Mouse (Mus musculus) cerebellum, postnatal 36 days (tissue): ENCODE results near the gene Clec12a.

Source experiments
- DNase-seq, 2 experiments: peaks; one replicate each; pipeline ENCODE4 v3.0.0; 2021 to 2022; ENCODE audit warnings: mixed read lengths in 2 of 2

Clec12a gene

DNA sequence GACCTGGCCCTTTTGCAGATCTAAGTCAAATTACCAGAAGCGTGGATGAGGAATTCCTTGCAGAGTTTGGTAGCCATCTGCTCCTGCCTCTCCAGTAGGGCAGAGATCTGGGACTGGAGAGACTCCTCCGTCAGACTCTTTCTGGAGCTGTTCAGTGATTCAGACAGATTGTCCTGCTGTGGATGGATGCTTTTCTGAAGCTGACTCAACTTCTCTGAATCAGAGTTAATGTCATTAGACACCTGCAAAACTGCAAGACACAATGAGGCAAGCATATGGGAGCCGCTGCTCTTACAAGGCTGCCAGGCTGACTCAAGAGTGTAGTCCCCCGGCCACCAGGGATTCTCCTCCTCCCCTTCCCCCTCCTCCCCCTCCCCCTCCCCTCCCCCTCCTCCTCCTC, 38.0 kb downstream of the Clec12a start:
- DNase-seq = no peak

DNA sequence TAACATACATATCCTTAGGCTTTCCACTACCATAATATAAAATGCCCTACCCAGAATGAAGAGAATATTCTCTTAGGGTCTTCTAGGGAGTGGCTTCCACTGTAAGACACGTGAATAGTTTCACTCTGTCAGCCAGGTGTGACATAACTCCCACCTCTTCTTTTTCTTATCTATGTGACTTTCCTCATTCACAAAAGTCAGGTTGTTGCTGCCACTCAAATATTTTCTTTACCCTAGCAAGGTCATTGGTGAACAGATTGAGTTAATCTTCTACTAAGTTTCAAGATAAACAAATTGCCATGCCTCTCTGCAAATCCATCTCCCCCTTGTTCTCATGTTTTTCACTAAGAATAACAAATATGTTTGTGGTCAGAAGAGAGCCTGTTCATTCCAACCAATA, 39.2 kb downstream of the Clec12a start:
- DNase-seq = no peak

DNA sequence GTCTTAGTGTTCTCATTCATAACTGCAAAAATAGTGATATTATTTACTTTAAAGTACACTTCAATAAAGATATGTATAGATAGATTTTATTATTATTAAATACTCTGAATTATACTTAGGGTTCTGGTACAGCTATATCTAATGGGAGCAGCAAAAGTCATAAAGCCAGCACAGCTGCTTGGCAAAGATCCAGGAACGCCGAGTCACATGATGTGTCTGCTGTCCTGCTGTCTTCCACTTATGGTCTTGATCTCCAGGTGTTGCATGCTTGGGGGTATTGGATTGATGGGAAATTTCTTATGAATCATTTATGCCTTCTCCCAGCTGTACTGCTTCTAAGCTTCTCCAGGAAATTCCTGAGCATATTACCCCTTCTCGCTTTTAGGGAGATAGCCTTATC, 41.0 kb downstream of the Clec12a start:
- DNase-seq = no peak

DNA sequence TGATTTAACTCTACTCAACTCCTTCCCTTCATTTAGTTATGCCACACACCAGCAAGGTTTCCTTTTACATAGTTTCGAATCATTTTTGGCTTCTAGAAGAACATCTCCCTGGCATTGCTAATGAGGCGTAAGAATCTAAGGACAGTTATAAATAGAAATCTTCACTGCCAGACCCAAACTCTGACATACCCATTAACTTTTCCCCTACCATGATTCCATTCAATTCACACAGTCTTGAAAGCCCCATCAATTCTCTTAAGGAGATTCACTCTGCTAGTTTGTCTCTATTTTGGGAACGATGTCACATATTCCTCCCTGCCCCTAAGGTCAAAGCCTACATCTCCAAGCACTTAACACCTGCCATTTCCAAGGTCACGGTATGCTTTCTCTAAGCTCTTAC, 42.5 kb downstream of the Clec12a start:
- DNase-seq = no peak

DNA sequence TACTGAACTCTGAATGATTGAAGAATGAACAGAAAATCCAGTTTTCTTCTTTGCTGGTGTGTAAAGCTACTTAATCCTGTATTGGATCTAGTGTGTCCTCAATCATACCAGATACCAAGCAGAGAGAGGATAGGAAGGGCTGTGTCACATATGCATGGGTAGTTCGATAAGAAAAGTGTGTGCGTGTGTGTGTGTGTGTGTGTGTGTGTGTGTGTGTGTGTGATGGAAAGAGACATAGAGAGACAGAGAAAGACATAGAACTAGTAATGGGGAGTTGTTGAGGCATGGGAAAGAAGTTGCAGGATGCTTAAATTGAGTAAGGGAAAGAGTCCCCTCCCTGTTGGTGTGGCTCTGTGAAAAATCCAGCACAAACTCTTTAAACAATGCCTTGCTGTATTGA, 43.3 kb downstream of the Clec12a start, which contains the start of gene Clec12b:
Gene Clec12b (minus strand): TSS at position 101 of the 400 bp plus-strand sequence.
- DNase-seq = no peak

DNA sequence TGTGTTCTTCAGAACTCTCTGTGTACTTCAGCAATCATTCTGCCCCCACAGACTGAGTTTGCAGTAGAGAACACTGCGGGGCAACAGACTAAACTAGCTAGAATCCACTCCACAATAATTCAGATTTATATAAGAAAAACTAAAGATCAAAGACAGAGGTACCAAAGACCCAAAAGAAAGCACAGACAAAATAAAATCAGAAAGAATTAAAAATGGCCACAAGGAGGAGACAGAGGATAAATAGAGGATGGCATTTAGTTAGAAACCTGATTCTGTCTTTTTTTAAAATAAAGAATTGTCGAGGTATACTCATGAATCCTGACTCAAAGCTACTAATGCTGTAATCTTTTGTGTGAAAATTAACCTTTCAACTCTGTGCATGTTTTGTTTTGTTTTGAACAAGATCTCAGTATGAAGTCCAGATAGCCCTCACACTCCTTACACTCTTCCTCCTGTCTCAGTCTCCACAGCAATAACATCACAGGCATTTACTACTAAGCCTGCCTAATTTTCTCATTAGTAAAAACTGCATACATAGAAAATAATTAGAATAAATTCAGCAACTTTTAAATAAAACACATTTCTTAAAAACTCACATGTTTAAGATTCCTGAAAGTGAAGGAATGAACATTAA, 50.7 kb downstream of the Clec12a start:
- DNase-seq = no peak

DNA sequence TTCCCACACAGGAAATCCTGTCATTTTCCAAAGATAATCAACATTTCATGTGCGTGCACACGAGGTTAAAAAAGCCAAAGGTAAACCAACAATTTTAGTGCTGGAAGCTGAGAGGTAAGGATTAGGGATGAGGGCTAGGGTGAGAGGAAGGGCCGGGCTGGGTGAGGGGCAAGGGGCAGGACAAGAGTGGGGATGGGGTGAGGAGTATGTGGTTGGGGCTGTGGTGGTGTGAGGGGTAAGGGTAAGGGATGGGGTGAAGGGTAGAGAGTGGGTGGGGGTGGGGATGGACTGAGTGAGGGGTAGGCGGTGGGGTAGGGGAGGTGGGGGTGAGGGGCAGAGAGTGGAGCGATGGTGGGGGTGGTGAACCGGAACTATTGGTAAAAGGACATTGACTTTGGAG, 51.2 kb downstream of the Clec12a start:
- no peak for DNase-seq

DNA sequence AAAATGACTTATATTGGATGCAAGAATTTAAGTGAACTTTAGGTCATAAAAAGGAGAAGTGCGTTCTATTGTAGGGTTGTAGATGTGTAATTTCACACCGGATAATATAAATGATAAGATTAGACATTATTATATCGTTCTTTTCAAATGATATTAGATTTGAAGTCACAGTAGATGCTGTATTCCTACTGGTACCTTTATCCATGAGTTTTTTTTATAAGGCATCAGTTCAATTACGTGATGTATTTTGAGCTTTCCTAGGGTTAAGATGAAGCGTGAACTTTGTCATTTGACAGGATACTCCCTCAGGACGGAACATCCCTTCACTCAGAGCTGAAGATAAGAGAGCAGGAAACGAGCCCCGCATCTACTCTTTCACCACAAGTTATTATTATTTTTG, 54.5 kb downstream of the Clec12a start, which contains the start of gene Clec1b:
Gene Clec1b (plus strand): TSS at position 301 of the 400 bp plus-strand sequence.
- no peak for DNase-seq

DNA sequence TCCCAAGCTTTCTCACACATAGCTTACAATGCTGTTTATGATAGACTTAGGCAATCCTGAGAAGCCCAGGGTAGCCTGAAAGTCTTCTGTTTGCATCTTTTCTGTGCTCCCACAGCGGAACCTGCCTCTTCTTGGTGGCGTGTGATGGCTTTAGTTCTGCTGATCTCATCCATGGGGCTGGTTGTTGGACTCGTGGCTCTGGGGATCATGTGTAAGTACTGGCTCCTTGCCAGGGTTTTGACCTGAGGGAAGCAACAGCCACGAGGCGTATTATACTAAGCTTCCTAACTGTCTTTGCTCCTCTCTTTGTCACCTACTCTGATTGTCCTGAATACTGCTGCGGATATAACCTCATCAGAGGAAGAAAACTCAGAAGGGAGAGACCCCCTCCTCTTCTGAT, 57.5 kb downstream of the Clec12a start:
- DNase-seq = no peak

DNA sequence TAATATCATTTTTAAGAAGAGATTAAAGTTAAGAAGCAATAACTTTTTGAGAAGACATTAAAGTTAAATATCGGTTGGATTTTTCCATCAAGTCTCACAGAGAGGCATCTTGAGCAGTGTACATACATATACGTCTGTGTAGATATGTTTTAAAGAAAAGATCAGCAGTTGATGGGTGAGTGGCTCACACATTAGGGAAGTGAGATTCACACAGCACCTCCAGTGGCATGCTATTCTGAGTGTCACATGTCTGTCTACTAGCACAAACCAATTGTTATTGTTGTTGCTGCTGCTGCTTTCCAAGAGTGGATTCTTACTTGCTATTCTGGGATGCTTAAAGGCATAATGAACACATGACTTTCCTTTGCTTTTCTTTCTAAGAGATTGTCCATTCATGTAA, 59.9 kb downstream of the Clec12a start:
- no peak for DNase-seq

DNA sequence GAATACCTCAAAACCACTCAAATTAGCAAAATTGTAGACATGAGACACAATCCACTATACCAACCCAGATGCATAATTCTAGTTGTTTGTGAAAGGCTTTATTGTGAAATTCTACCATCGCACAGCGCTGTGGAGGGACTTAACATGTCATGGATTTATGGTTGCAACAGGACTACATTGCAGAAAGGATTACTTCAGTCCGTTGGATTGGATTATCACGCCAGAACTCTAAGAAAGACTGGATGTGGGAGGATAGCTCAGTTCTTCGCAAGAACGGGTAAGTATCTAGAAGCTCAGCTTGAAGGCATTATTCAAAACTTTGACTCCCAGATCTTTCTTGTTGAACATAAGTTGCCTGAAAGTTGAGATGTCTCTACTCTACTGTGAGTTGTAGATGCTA, 60.9 kb downstream of the Clec12a start:
- no peak for DNase-seq

DNA sequence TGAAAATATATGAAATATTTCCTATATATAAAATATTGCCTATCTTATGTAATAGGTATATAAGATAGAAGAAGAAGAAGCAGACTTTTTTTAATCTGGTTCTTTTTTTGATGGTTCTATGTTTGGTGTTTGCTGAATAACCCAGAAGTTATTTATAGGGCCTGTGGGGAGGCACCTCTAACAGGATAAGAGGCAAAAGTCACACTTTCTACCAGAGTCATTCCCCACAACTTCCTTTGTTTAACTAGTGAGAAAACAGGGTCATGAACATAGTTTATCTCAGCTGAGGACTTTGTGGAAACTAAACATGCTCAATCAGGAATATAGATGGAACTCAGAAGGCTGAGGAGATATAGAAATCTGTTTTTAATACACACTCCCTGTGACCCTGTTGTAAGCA, 63.5 kb downstream of the Clec12a start:
- DNase-seq = no peak

DNA sequence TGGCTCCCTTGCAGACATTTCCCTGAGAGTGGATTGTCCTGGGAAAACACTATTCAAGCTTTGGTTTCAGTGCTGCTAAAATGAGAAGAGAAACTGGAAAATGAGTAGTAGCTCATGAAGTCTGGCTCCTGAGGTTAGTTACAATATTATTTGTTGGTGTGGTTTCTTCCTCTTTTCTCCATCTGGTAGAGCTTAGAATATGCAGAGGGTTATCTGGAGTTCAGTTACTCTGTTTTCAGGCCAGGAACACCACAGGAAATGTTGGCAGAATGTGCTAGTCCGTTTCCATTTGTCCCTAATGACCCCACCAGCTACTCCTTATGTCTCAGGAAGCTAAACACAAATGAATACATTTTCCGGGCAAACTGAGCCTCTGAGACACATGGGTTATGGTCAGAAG, 64.8 kb downstream of the Clec12a start:
- DNase-seq = no peak

DNA sequence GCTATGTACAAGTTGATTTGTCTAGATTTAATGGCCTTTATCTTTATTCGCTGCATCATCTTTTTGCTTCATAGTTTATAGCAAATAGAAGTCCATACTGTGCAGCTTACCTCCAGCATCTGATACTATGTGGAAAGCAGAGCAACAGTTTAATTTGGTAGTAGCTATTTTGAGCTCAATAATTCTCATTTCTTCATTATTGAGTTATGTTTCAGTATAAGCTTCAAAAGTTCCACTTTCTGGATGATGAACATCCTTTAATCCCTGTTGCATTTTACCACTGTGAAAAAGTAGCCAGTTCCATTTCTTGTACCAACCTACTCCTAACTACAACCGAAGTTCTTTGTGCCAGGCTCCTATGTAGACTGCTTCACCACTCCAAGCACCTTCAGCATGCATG, 66.1 kb downstream of the Clec12a start, which contains the start of gene Clec9a:
Gene Clec9a (plus strand): TSS at position 301 of the 400 bp plus-strand sequence.
- no peak for DNase-seq

DNA sequence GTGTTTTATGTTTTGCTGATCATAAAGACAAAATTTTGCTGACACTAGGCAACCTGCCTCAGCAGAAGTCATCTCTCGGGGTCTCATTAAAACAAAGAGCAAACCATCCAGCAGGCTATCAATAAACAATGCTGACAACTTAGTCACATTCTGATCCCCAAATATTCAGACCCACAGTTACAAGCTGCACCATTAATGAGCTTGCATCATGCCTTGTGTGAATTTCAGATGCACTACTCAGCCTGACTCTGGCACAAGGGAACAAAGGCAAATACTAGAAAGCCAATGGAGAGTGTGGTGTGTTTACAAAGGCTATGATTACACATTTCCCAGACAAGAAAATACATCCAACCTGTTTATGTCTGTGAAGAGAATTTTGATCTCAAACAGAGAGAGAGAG, 71.7 kb downstream of the Clec12a start:
- no peak for DNase-seq
